Mouse (Mus musculus) layer of hippocampus, adult 9-11 months (tissue): ENCODE results near the gene Sult4a1.
"Not testable (repeated sequence)": the region's sequence is repeated elsewhere in the genome, so short reads cannot be mapped to it uniquely, and the experiment has no call there.

Source experiments
- DNase-seq: peaks from one replicate; pipeline ENCODE4 v3.0.0; 2022

Sult4a1 gene

DNA sequence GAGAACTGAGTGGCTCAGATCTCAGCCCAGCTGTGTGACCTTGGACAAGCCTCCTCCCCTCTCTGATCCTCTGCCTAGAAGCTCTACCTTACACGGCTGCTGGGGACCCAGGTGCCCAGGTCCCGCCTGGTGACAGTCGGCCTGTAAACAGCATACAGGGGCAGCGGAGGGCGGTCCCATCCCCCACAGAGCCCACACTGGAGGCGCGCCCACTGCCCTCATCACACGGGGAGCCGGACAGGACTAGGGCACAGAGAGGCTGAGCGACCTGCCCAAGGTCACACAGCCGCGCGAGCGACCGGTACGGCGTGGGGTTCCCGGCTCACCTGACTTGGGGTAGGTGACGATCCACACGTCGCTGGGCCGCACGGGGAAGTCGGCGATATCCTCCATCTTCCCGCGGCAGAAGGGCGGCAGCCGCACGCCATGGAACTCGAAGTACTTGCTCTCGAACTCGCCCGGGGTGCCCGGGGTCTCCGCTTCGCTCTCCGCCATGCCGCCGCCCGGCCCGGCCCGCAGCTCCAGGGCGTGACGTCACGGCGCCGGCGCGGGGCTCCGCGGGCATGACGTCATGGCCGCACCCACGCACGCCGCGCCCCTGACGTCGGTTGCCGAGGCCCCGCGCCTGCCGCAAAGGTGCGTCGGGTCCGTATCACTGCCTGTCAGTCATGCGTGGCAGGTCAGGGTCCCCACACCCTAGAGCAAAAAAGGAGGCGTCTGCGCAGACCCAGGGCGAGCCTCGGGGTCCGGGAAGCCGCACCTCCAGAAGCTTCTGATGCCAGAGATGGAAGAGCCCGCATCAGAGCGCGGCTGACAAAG lies at the start of gene Sult4a1:
TSS of gene Sult4a1 (minus strand) at position 650 of the 819 bp plus-strand sequence.
- DNase-seq = peak; percentile 43

DNA sequence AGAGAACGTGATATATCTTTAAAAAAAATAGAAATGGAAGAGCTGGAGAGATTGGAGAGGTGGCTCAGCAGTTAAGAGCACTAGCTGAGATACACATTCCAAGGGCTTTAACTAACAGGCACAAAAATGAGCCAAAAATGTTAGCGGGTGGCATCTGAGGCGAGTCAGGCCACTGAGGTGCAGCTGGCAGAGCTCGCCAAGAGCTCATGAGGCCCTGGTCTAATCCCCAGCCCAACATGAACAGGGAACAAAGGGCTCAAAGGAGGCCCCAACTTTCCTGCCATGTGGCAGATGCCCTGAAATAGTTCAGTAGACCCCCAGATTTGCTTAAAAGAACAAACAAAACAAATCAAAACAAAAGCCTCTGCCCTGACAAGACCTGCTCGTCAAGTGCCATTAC lies 35.4 kb upstream of the Sult4a1 start:
- DNase-seq = no peak

DNA sequence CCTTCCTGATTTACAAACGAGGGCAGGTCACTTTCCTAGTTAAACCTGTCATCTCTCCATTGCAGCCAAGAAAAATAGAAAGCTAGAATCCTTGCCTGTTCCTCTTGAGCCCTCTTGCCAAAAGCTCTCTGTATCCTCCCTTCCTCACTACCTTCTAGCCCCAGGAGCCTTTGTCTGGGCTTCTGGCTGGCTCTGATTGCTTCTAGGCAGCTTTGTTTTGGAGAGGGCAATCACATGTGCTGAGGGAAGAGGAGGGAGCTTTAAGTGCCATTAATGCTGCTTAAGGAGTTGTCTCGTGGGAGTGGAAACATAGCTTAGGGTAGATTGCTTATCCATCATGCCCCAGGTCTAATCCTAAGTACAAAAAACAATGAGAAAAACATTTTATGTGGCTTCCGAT lies 34.6 kb upstream of the Sult4a1 start:
- no peak for DNase-seq

DNA sequence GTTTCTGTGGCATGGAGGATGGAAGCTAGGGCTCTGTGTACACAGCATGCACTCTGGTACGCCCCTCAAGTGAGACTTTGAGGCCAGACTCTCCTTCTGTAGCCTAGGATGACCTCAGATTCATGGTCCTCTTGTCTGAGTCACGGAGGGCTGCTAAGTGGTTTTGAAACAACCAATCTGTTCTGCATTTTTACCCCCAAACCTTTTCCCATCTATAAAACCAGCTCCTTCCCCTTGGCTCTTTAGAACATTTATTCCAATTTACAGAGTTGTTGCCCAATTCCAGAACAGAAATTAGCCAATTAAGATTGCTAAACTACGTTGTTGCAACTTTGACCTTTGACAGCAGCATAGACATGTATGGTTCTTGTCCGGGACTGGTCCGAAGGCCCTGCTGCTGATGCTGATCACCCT lies 34.0 kb upstream of the Sult4a1 start:
- DNase-seq = no peak

DNA sequence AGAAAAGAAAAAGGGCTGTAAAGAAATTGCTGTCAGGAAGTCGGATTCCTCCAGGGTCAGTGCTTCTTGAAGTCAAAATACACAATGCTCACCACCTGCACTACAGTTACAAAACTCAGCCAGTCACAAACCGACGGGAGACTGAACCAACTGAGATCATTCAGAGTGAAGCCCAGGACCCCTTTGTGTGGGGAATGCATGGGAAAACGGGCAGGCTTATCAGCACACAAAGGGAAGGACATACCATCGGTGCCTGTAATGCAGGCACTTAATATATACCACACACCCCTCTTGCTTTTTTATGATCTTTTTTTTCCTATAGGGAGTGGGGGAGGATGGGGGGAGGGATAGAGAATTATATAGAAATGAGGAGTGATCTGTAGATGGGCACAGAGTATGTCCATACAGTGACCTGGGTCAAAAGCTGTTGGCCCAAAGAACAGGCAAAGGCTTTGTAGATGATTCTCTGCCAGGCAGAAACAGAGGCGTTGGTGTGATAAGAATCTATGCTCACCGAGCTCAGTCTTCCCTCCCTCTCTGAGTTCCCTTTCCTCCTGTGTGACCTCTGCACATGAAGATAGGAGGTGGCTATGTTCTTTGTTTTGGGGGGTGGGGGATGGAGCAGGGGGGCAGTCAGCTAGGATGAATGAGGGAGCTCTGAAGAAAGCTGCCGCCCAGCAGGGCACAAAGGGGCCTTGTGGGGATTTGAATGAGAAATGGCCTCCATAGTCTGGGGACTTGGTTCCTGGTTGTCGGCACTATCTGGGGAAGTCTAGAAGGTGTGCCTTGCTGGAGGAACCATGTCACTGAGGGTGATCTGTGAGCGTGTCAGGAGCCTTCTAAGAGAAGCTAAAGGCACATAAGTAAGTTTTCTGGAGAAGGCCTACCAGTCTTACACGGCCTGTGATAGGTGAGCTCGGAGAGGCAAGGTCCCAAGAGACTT lies 31.2 kb upstream of the Sult4a1 start:
- DNase-seq = no peak

DNA sequence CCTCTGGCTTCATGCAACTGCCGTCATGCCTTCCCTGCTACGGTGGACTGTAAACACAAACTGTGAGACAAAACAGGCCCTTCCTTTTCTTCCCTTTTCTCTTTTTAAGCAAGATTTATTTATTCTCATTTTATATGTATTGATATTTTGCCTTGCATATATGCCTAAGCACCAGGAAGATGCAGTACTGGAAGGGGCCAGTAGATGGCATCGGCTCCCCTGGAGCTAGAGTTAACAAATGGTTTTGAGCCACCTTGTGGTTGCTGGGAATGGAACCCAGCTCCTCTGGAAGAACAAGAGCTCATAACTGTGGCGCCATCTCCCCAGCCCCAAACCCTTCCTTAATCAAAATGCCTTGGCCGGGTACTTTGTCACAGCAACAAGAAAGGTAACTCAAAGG lies 29.9 kb upstream of the Sult4a1 start:
- no peak for DNase-seq

DNA sequence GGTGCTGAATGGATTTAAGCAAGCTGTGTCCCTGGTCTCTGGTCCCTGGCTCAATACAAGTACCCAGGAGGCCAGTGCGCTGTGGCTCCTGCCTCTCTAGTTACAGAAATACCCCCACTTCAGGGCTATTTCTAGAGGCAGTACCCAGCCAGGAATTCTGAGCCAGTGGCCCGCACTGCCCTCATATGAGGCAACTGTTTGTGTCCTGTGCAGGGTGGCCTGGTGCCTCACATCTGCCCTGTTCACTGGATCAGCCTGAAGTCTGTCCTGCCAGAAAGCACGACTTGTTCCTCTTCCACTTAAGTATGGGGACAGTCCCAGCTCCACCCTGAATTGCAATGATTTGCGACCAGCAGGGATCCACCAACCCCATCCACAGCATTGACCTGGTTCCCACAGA lies 27.9 kb upstream of the Sult4a1 start:
- no peak for DNase-seq

DNA sequence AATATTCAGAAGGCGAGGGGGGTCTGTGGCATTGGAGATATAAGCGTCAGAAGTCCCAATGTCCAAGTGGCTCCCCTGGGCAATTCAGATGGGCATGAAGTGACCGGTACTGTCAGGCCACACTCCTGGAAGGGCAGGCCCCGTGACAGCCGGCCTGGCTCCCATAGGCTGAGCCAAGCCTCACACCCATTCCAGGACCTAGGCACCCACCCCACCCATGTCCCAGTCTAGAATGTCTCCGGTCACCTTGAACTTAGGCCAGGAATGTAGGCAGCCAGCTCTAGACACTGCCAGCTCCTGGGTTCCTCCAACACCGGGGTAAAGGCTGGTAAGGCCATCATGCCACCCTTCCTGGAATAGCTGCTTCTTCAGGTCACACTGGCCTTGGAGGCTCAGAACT lies 26.4 kb upstream of the Sult4a1 start:
- DNase-seq = no peak

DNA sequence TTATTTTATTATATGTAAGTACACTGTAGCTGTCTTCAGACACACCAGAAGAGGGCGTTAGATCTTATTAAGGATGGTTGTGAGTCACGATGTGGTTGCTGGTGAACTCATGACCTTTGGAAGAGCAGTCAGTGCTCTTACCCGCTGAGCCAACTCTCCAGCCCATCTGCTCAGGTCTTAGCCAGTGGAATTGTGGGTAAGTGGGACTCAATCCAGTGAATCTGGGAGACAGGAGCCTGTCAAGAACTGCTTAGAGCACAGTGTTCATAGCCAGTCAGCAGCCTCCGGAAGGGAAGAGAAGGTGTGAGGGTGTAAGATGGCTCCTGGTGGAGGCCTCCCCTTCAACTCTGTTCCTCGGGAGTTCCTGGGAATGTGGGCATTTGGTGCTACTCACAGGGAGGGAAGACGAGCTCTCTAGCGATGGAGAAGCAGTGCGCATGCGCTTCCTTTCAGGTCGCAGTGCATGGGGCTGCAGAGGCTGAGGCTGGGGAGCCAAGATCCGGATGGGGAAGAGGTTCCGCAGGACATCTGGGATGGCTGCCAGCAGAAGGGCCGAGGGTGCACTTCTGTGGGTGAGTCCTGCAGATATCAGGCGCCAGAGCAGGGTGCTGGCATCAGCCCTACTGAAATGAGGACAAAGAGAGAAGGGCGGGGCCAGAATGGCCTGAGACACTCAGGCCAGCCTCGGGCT lies 25.7 kb upstream of the Sult4a1 start:
- DNase-seq = no peak

DNA sequence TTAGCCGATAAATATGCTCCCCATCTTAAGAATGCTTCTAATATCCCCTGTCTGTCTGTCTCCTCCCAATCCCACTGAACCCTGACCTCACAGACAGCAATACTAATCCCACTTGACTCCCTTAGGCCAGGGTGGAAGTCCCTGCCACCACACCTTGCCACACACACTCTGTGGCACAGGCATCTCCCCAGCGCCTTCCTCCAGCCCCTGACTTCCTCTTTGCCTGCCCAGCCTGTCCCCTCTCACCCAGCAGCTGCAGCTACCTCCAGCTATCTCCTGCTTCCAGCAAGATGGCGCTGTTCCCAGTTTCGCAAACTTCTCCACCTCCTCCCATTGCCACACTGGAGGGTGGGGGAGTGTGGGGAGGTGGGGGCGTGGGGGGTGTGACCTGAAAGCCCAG lies 21.3 kb upstream of the Sult4a1 start:
- no peak for DNase-seq

DNA sequence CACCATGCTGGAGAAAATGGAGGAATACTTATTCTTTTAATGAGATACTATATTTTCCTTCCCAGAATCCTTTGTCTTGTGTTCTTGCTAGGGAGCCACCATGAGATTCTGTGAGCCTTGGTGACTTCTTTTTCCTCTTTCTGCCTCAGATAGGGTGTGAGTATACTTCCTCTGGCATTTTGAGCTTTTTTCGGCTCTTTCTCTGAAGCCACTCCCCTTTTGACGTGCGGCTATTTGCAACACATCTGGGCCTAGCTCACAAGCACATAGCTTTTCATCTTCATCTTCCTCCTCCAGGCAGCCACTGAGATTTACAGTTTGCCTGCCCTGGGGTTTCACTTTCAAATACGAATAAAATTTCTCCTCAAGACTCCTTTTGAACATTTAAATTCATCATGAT lies 20.9 kb upstream of the Sult4a1 start:
- DNase-seq = no peak

DNA sequence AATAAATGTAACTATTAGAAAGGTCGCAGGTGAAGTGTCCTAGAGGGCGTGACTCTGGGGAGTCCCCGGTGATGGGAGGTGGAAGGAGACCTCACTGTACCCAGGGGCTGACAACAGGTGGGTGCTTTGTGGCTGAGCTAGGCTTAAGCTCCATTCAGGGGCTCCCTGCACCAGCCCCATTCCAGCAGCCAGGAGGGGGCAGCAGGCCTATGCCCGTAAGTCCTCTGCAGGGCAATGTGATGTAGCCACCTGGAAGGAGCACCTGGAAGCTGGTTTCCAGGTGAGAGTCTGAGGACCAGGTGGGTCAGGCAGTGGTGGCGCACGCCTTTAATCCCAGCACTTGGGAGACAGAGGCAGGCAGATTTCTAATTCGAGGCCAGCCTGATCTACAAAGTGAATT lies 18.5 kb upstream of the Sult4a1 start:
- no peak for DNase-seq

DNA sequence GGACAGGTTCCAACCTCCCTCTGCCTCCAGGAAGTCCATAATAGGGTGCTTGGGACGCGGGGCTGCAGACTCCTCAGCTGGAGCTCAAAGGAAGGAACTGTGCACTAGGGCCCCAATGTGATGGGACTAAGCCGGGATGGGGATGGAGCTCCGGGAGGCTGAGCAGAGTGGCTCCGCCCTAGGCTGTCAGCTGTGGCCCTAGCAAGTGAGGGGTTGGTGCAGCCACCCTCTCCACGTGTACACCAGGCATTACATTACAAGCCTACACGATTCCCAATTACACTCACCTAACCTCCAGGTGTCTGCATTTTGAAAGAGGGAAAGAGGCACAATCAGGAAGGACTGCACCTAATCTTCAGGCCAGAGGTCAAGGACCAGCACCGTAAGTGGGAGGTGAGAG lies 17.5 kb upstream of the Sult4a1 start, which contains the start of gene Pnpla5:
TSS of gene Pnpla5 (minus strand) at position 101 of the 400 bp plus-strand sequence.
- no peak for DNase-seq

DNA sequence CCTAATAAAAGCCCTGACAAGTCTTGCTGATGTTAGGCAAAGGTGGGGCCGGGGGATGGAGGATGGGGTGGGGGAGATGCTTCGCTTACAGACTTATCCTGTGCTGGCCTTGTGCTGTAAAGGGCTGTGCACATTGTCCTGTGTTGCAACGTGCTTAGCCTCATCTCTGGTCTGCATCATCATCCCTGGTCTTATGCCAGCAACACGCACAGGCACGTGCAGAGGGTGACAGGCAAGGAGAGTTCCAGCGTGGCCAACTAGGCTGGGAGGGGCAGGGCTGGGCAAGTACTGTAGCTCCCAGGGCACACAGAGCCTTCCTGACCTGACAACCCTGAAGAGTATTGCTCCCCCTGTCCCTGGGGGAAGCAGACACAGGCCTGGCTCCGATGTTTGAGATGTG lies 15.5 kb upstream of the Sult4a1 start:
- DNase-seq = no peak

DNA sequence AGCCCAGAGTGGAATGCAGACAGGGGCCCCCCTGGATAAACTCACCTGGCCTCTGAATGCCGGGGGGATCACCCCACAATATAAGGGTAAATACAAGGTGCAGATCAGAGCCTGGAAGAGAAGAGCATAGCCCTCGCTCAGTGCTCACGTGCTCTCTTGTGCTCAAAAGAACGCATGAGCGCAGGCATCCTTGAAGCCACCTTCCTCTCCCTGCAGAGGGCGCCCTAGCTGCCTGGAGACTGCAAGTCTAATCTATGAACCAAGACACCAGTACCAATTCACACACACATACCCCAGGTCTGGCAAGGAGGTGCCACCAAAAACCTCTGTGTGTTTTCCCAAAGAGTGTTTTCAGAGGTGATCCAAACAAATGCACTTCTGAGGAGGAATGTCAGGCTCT lies 15.1 kb upstream of the Sult4a1 start:
- DNase-seq = no peak

DNA sequence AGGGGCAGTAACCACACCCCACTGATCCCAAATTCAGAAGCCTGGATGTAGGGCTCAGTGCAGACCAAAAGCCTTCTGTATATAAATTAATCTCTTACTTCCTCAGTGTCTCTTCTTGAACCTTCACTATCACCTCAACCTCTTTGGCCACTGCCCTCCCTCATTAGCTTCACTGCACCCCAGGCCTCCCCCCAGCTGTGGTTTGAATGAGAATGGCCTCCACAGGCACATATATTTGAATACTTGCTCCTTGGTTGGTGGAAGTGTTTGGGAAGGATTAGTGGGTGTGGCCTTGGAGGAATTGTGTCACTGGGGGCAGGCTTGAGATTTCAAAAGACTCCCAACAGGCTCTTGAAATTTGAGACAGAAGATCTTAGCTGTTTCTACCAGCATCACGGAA lies 10.9 kb upstream of the Sult4a1 start:
- no peak for DNase-seq

DNA sequence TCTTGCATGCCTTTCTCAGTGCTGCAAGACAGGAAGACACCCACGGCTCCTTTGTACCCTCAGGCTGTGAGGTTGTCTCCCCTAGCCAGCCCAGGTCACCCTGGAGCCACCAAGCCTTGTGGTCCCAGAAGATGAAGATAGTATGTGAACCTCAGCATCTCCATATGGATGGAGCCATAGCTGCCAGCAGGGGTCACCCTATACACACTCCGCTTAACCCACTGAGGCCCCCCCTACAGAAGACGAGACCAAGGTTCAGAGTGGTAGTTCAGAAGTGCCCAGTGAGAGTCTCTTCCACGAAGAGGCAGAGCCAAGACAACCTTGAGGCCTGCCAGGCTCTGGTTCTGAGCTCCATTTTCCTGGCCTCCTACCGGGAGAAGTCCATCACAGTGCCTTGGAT lies 10.2 kb upstream of the Sult4a1 start:
- no peak for DNase-seq

DNA sequence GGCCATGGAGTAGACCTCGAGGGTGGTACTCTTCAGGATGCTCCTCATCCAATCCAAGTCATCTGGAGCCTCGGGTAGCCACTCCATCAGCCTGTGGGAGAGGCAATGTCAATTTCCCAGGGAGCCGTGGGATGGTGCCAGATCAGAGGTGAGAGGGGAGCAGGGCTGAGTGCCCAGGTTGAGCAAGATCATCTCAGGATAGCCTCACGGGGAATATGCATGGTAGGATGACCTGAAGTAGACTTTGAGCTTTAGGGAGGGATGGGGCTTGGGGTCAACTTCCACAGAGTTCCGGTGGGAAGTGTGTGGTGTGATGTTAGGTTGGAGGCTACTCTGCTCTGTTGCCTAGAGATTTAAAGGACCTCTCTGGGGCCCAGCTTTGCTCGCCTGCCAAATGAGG lies 8.3 kb upstream of the Sult4a1 start:
- no peak for DNase-seq

DNA sequence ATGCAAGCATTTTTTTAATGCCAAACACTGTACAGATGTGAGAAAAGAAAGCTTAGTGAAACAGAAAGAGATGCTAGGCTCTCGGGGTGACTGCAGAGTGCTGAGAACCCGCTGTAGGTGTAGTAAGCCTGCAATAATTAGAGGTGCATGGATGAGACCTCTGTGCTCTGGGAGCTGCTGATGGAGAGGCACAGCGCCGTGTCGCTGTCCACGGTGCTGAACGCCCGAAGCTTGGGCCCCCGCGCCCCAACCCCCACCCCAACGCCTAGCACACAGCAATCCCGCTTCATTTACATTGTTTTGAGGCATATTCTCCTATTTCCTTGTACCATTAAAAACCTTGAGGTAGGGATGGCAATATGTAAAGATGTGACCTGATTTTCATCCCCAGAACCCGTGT lies 3.3 kb upstream of the Sult4a1 start:
- no peak for DNase-seq

DNA sequence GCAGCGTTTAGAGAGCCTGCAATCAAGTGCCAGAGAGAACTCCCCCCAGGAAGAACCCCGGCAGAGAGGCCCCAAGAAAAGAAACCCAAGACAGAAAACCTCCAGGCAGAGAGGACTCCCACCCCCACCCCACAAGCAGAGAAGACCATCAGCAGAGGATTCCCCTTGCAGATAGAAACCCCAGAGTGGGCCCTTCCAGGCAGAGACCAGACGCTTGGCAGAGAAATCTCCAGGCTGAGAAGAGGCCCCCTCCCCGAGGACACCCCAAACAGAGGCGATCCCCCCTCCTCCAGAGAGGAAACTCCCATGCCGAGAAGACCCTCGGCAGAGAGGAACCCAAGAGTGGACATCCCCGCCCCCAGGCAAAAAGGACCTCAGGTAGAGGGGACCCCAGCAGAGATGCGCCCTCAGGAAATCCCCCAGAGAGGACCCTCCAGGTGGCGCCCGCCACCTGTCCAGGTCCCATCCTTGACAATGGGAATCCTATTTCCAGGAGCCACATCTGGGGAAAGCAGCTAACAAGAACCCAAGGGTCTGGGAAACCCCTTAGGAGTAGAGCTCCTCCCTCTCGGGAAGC lies 458 bp upstream of the Sult4a1 start:
- no peak for DNase-seq

DNA sequence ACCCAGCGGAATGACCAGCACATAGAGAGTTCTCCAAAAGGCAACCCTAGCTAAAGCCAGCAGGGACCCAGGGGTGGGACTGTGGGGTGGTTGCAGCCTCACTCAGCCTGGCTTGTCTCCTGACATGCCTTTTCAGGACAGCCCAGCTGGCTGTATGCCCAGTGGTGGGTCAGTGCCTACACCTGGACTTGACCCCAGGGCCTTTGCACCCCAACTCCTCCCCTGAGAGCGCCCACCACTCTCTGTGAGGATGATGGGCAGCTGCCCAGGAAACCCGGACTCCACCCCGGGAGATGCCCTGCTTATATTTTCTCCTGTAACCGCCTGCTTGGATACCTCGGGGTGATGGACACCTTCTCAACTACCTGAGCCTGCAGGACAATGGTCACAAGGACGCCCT lies 928 bp downstream of the Sult4a1 start:
- no peak for DNase-seq

DNA sequence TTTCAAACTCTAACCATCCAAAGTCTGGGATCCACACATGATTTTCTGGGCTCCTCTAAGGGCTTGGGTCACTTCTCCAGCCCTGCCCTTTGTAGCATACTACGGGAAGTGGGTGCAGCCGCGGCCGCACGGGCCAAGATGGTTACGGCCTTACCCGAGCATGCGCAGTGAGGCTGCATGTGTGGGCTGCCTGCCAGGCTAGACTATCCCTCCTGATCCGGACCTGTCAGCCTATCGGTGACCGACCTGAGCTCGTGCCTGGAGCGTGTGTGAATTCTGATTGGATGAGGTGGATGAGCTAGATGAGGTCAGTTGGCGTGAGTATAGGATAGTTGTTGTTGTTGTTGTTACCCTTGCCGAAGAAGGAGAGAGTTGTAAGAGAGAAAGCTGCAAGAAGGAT lies 8.0 kb downstream of the Sult4a1 start:
- DNase-seq = not testable (repeated sequence)

DNA sequence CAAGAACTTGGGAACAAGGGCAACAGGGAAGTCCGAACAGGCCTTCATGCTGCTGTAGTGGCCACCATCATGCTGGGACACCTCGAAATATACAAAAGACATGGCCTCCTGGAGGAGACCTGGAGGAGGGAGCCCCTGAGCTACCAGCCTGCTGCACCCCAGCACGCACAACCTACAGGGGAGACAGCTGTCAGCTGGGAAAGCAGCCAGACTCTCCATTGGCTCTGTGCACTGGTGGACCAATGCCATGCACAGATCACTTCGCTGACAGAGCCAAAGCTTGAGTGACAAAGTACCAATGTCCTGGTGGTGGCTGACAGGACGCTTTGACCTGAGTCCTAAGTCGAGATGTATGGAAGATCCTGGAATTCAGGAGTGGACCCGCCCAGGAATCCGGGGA lies 9.5 kb downstream of the Sult4a1 start:
- DNase-seq = no peak
